Comparison of ENCODE assay signal across 15 mouse cellular contexts in genomic region chr11:59805256-59805655, GRCm38 (mm10). TPM values are rescaled to one million over a fixed set of nuclear protein-coding genes. Genes with fewer than 3 reads are reported as not detected.
DNase-seq lines count a peak whose midpoint lies in the region; TF ChIP-seq lines count a peak whose summit lies in the region.
"Had no signal": no experiment of that assay in that cellular context is flagged by ENCODE, and none has a peak within 500 bp of the region (broad histone marks: within the 10 kb centered on the region; RNA-seq: fewer than 3 reads in every experiment).

No protein-coding gene starts in this region.

- no peak overlapping the region for H3ac ChIP-seq in myocyte (ENCODE audit: control insufficient read depth, insufficient read length)

- no peak for TF ChIP-seq CTCF in gastrocnemius, adult 2 months (IDR thresholded peaks at IDR 0.05)
- no peak for TF ChIP-seq CTCF in liver, adult 2 months (IDR thresholded peaks at IDR 0.05; ENCODE audit: low read depth, low read length)

- WGBS in liver, adult 2 months, result 95% methylated on average over 1 of the region's 1 CpGs

- H3K36me3 ChIP-seq in liver, adult 2 months (ENCODE audit: control insufficient read depth, insufficient read depth, low read length), result peaks cover 45% of the 10 kb centered on the region
- peaks cover 16% of the 10 kb centered on the region for H3K36me3 ChIP-seq in myocyte (ENCODE audit: control insufficient read depth, insufficient read depth)

- intact Hi-C loops in gastrocnemius, adult 2 months (cut with DNase I), result no loop called here

- H3K4me3 ChIP-seq in gastrocnemius, adult 2 months, result peak overlapping the region; percentile 33
- H3K4me3 ChIP-seq in liver, adult 2 months (ENCODE audit: insufficient read depth, low read depth, low read length), result no peak overlapping the region
- H3K4me3 ChIP-seq in myocyte, result no peak overlapping the region
- H3K4me3 ChIP-seq: embryonic facial prominence, embryonic 13.5 days; forebrain, embryonic 13.5 days; forebrain, embryonic 15.5 days had no signal

- peak overlapping the region; percentile 64 for H3K27ac ChIP-seq in gastrocnemius, adult 2 months
- no peak overlapping the region for H3K27ac ChIP-seq in liver, adult 2 months (replicated peaks; ENCODE audit: insufficient read depth, low read depth, low read length)
- H3K27ac ChIP-seq: embryonic facial prominence, embryonic 13.5 days; forebrain, embryonic 13.5 days; forebrain, embryonic 15.5 days had no signal

- no peaks in the 10 kb centered on the region for H3K27me3 ChIP-seq in liver, adult 2 months (ENCODE audit: control insufficient read depth, insufficient read depth, low read length)
- no peaks in the 10 kb centered on the region for H3K27me3 ChIP-seq in myocyte (ENCODE audit: control insufficient read depth, insufficient read depth, insufficient read length)
- H3K27me3 ChIP-seq: CH12.LX; embryonic facial prominence, embryonic 13.5 days; forebrain, embryonic 13.5 days; forebrain, embryonic 15.5 days; Patski had no signal

- H3K4me2 ChIP-seq in myocyte (ENCODE audit: low read depth), result peak overlapping the region; percentile 42
- H3K4me2 ChIP-seq: embryonic facial prominence, embryonic 13.5 days; forebrain, embryonic 13.5 days; forebrain, embryonic 15.5 days had no signal

- H3K4me1 ChIP-seq in liver, adult 2 months (ENCODE audit: control insufficient read depth, insufficient read depth, low read length), result peaks cover 8% of the 10 kb centered on the region

- no peak for DNase-seq in gastrocnemius, adult 2 months
- DNase-seq in gastrocnemius, adult 8-10 months (ENCODE audit: low spot score in 2 of 2), result no peak
- DNase-seq in liver, adult 2 months (ENCODE audit: extremely low read depth, low read depth, low spot score), result peak; percentile 43
- DNase-seq in liver, result no peak
- DNase-seq in spleen, postnatal 10 days (ENCODE audit: low spot score in 2 of 2), result no peak
- DNase-seq: adrenal gland, adult 8-10 months; forebrain, postnatal 0 days had no signal

- H3K9ac ChIP-seq in liver, adult 2 months (ENCODE audit: low read depth, low read length), result no peak overlapping the region
- H3K9ac ChIP-seq: embryonic facial prominence, embryonic 13.5 days; forebrain, embryonic 13.5 days; forebrain, embryonic 15.5 days; forebrain, postnatal 0 days had no signal

- H3K79me2 ChIP-seq in liver, adult 2 months (ENCODE audit: control insufficient read depth, insufficient read depth, low read length), result peaks cover 18% of the 10 kb centered on the region
- H3K79me2 ChIP-seq in myocyte (ENCODE audit: control insufficient read depth, insufficient read depth), result peaks cover 25% of the 10 kb centered on the region

- TF ChIP-seq POLR2A in liver, adult 2 months (IDR thresholded peaks at IDR 0.05; ENCODE audit: extremely low read depth, insufficient read depth, low read length), result no peak
- TF ChIP-seq POLR2A in myocyte (IDR thresholded peaks at IDR 0.05; ENCODE audit: insufficient read length, low read depth), result no peak

TF ChIP-seq in myocyte, 11 proteins besides CTCF, POLR2A, EP300 and RAD21:
- TF ChIP-seq MAX (IDR thresholded peaks at IDR 0.05; ENCODE audit: low read depth), result no peak
- TF ChIP-seq SRF (IDR thresholded peaks at IDR 0.05; ENCODE audit: control insufficient read depth, insufficient read length, low read depth), result no peak
- TF ChIP-seq MYOD1 (IDR thresholded peaks at IDR 0.05; ENCODE audit: control insufficient read depth in 1 of 3, insufficient read length in 2 of 3, low read depth in 2 of 3), result peak; percentile 85 to 97 (median 97)
- peak; percentile 74 for TF ChIP-seq TCF12 (IDR thresholded peaks at IDR 0.05; ENCODE audit: insufficient read depth, poor library complexity, severe bottlenecking)
- TF ChIP-seq TCF3 (IDR thresholded peaks at IDR 0.05; ENCODE audit: insufficient read length, low read depth), result peak; percentile 60
- TF ChIP-seq MYOG (IDR thresholded peaks at IDR 0.05; ENCODE audit: control insufficient read depth in 1 of 3, insufficient read depth in 1 of 3, insufficient read length in 2 of 3, low read depth in 2 of 3), result peak in 2 of 3 experiments; percentile 62 to 90
- peak; percentile 9 for TF ChIP-seq POLR2AphosphoS2 (IDR thresholded peaks at IDR 0.05; ENCODE audit: insufficient read length, low read depth)

RNA-seq across cellular contexts. Expression of gene Flcn, which starts 4.6 kb away (rescaled TPM):
- total RNA-seq in gastrocnemius, adult 2 months (2021), result 10 to 100 TPM; 46.3 to 51.3 TPM
- 10 to 100 TPM; 40.1 to 65.3 (median 43.4) TPM for total RNA-seq in gastrocnemius, adult 8-10 months (2022)
- total RNA-seq in liver, adult 2 months (2014; rRNA removed), result 24.6 and 33.1 TPM in 2 replicates
- 17.9 and 31.4 TPM in 2 replicates for polyA plus RNA-seq in liver, adult 2 months (2012; rRNA removed)
- 43.9 TPM for polyA plus RNA-seq in myocyte (2012; fragmentation: generic; extraction: Trizol)

RNA-seq across cellular contexts. Expression of gene Pld6, which starts 17.8 kb away (rescaled TPM):
- not detected for total RNA-seq in gastrocnemius, adult 2 months (2021)
- total RNA-seq in gastrocnemius, adult 8-10 months (2022), result not detected
- 1.6 and 1.9 TPM in 2 replicates for total RNA-seq in liver, adult 2 months (2014; rRNA removed)
- polyA plus RNA-seq in liver, adult 2 months (2012; rRNA removed), result 3.9 and 4.3 TPM in 2 replicates
- 0.02 TPM for polyA plus RNA-seq in myocyte (2012; fragmentation: generic; extraction: Trizol)
- total RNA-seq: CH12.LX, G1E had no signal
- polyA plus RNA-seq: activated CD4-positive, CD25-positive, alpha-beta regulatory T cell, adult 4 months; G1E had no signal

RNA-seq across cellular contexts. Expression of gene Nt5m, which starts 34.0 kb away (rescaled TPM):
- 10 to 100 TPM; 17.8 to 22.2 TPM for total RNA-seq in gastrocnemius, adult 2 months (2021)
- 10 to 100 TPM; 17.3 to 19.7 (median 18.6) TPM for total RNA-seq in gastrocnemius, adult 8-10 months (2022)
- 6.9 and 9.3 TPM in 2 replicates for total RNA-seq in liver, adult 2 months (2014; rRNA removed)
- 19.3 and 21.6 TPM in 2 replicates for polyA plus RNA-seq in liver, adult 2 months (2012; rRNA removed)
- 30.8 TPM for polyA plus RNA-seq in myocyte (2012; fragmentation: generic; extraction: Trizol)

RNA-seq across cellular contexts. Expression of gene Cops3, which starts 34.4 kb away (rescaled TPM):
- total RNA-seq in gastrocnemius, adult 2 months (2021), result 10 to 100 TPM; 84.8 to 89.9 TPM
- 10 to 100 TPM; 77.3 to 93.6 (median 89.8) TPM for total RNA-seq in gastrocnemius, adult 8-10 months (2022)
- total RNA-seq in liver, adult 2 months (2014; rRNA removed), result 63.4 and 65.4 TPM in 2 replicates
- 11.8 and 12.3 TPM in 2 replicates for polyA plus RNA-seq in liver, adult 2 months (2012; rRNA removed)
- 65.7 TPM for polyA plus RNA-seq in myocyte (2012; fragmentation: generic; extraction: Trizol)
